Mouse (Mus musculus) testis, adult 2 months (tissue): ENCODE measurements around the gene Psme3.

Source experiments
- CTCF ChIP-seq: fragments of 200-500 bp; IDR thresholded peaks from 2 replicates; pipeline ENCODE4 v1.5.1; 2012; ENCODE audit warnings: low read depth, mild to moderate bottlenecking, inconsistent platforms, low read length, moderate library complexity; ENCODE audit not compliant: control insufficient read depth, insufficient read depth, insufficient replicate concordance
- POLR2A ChIP-seq: fragments of 200-500 bp; IDR thresholded peaks from 2 replicates; pipeline ENCODE4 v1.6.1; 2012; ENCODE audit warnings: low read depth, mild to moderate bottlenecking, inconsistent platforms, low read length, moderate library complexity; ENCODE audit not compliant: control insufficient read depth

- TF ChIP-seq POLR2A (no peak), CTCF (no peak)
Observed at GRCm38 (mm10) chr11:101338123-101338760, 22.2 kb downstream of the Psme3 start.
